In genomic region chr17:24608370-24608769, GRCm38 (mm10) we compare ENCODE assay signal across 25 mouse cellular contexts. TPM values are rescaled to one million over a fixed set of nuclear protein-coding genes. Genes with fewer than 3 reads are reported as not detected.
"Had no signal": no experiment of that assay in that cellular context is flagged by ENCODE, and none has a peak within 500 bp of the region (broad histone marks: within the 10 kb centered on the region; RNA-seq: fewer than 3 reads in every experiment).

No protein-coding gene starts in this region.

- H3K4me3 ChIP-seq: intestine, embryonic 15.5 days; kidney, embryonic 15.5 days; left cerebral cortex, adult 2 months; lung, embryonic 15.5 days; stomach, embryonic 15.5 days had no signal

- H3K4me2 ChIP-seq: intestine, embryonic 15.5 days; kidney, embryonic 15.5 days; lung, embryonic 15.5 days; midbrain, embryonic 11.5 days; stomach, embryonic 15.5 days had no signal

- H3K9ac ChIP-seq: intestine, embryonic 15.5 days; kidney, embryonic 15.5 days; lung, embryonic 15.5 days; stomach, embryonic 15.5 days had no signal

- H3K27me3 ChIP-seq: intestine, embryonic 15.5 days; kidney, embryonic 15.5 days; lung, embryonic 15.5 days; stomach, embryonic 15.5 days had no signal

- H3K9me3 ChIP-seq: intestine, embryonic 15.5 days; kidney, embryonic 15.5 days; lung, embryonic 15.5 days; megakaryocyte, embryonic 14.5 days; stomach, embryonic 15.5 days had no signal

- ATAC-seq: intestine, embryonic 15.5 days had no signal

- H3K27ac ChIP-seq: intestine, embryonic 15.5 days; kidney, embryonic 15.5 days; left cerebral cortex, adult 2 months; lung, embryonic 15.5 days; macrophage; stomach, embryonic 15.5 days had no signal

- DNase-seq: kidney, adult 11 months; kidney, adult 8-10 months; kidney, postnatal 10 days; kidney, postnatal 36 days; layer of hippocampus, postnatal 36 days; lung, adult 18-20 months; lung, postnatal 10 days; midbrain, embryonic 14.5 days; retina, postnatal 1 day; right cerebral cortex, postnatal 25 days; spleen, adult 18-20 months; thymus, postnatal 25 days had no signal

- H3K4me1 ChIP-seq: intestine, embryonic 15.5 days; kidney, embryonic 15.5 days; lung, embryonic 15.5 days; stomach, embryonic 15.5 days had no signal

RNA-seq across cellular contexts. Expression of gene Slc9a3r2, which starts 41.8 kb away (rescaled TPM):
- polyA plus RNA-seq: macrophage had no signal

RNA-seq across cellular contexts. Expression of gene Npw, which starts 49.9 kb away (rescaled TPM):
- total RNA-seq: left cerebral cortex, postnatal 10 days; midbrain, postnatal 0 days had no signal
- polyA plus RNA-seq: macrophage; midbrain, embryonic 11.5 days; midbrain, embryonic 14.5 days; neural tube, embryonic 11.5 days; neural tube, embryonic 14.5 days; thymus, postnatal 0 days had no signal
